Mouse (Mus musculus) midbrain, embryonic 10.5 days (tissue): ENCODE data around the gene Gabrb1. TPM values are rescaled to one million over a fixed set of nuclear protein-coding genes. Genes with fewer than 3 reads are reported as not detected.

Experiments
- DNase-seq: peaks from one replicate; pipeline ENCODE4 v3.0.0-alpha.2; 2017; ENCODE audit warnings: low spot score
- H3K27ac ChIP-seq: fragments of 300-500 bp; sonication (generic); replicated peaks from 2 replicates; pipeline ENCODE4 v1.5.1; 2016; ENCODE audit warnings: mild to moderate bottlenecking
- H3K27me3 ChIP-seq: fragments of 300-500 bp; sonication (generic); 2 replicates; pipeline ENCODE4 v1.6.1; 2016; ENCODE audit warnings: low read depth, mild to moderate bottlenecking; ENCODE audit not compliant: poor library complexity, severe bottlenecking
- H3K36me3 ChIP-seq: fragments of 300-500 bp; sonication (generic); 2 replicates; pipeline ENCODE4 v1.6.1; 2016; ENCODE audit warnings: mild to moderate bottlenecking, moderate library complexity
- H3K4me1 ChIP-seq: fragments of 300-500 bp; sonication (generic); 2 replicates; pipeline ENCODE4 v1.6.1; 2016
- H3K4me3 ChIP-seq: fragments of 300-500 bp; sonication (generic); 2 replicates; pipeline ENCODE4 v1.5.1; 2016; ENCODE audit warnings: mild to moderate bottlenecking, moderate library complexity
- H3K9me3 ChIP-seq: fragments of 300-500 bp; sonication (generic); replicated peaks from 2 replicates; pipeline ENCODE4 v1.6.1; 2016; ENCODE audit warnings: mild to moderate bottlenecking
- WGBS: fragments of 180-500 bp; shearing (Covaris S2); methylation state at CpG from one replicate; pipeline ENCODE4 v1.1.7; 2016; 5-methylcytosine and 5-hydroxymethylcytosine counted together
- polyA plus RNA-seq: library from polyadenylated mRNA; unstranded; fragments of >200 nt; fragmentation: Nextera tagmentation; extraction: Ambion mirVana; gene quantifications from 2 replicates; pipeline ENCODE4 v1.2.1, GENCODE M21; 2016

The Gabrb1 gene
- 0.16 and 0.29 TPM in 2 replicates for polyA plus RNA-seq

DNA sequence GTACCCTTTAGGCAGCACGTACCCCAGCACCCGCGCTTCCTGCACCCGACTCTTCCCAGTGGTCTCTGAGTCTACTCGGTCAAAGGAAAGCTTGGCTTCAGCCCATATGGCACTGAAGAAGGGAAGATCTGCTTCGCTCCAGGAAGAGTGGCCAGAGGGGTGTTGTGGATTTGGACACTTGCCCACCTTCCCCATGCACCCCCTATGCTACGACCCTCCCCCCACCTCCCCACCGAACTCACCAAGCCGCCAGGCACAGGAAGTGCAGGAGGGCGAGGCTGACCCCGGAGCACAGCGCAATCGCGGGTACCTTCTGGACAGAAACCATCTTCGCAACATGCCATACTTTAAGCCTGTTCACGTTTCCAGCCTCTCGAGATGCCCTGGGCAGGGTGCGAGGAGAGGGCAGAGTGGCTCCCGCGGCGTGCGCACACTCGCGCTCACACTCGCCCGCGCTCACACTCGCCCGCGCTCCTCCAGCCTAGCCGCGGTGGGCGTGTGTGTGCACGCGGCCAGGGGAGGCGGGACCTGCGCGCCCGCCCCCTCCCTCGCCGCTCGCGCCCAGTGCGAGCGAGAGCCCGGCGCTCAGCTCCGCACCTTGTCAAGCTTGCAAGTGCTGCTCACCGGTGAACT, at the start of gene Gabrb1:
TSS of gene Gabrb1 (plus strand) at position 632 of the 633 bp plus-strand sequence.
- Histone ChIP-seq H3K27me3 (peaks cover 51% of the 10 kb centered on the region), H3K36me3 (no peaks in the 10 kb centered on the region), H3K9me3 (no peaks in the 10 kb centered on the region), H3K4me3 (peak within 1 kb of the TSS; percentile 72), H3K27ac (peak within 1 kb of the TSS; percentile 55), H3K4me1 (peaks cover 19% of the 10 kb centered on the region)
- DNase-seq = peak; percentile 56
- WGBS = under 1% methylated on average over 43 of the region's 49 CpGs

DNA sequence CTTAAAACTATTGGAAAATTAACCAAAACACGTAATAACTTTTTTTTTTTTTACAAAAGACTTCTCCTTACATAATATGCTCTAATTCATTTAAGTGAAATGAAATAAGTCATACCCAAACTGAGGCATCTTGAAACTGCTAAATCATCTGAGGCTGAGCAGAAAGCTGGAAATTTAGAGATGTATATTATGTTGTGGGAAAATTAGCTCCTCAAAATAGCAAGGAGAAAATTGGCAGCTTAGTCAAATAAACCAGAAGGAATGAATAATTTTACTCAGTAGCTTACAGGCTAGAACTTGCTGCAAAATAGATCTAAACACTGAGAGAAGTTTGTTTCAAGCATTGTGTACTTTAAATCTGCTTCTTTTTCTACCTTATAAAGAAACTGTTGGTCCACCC, 49.2 kb upstream of the Gabrb1 start:
- H3K9me3 ChIP-seq = no peaks in the 10 kb centered on the region

GRCm38 (mm10) chr5:71614311-71614710, 43.6 kb upstream of the Gabrb1 start:
- 86% methylated on average over 1 of the region's 1 CpGs for WGBS
- Histone ChIP-seq H3K4me1 (no peaks in the 10 kb centered on the region), H3K27me3 (no peaks in the 10 kb centered on the region), H3K4me3 (no peak overlapping the region), H3K27ac (no peak overlapping the region), H3K9me3 (no peaks in the 10 kb centered on the region), H3K36me3 (no peaks in the 10 kb centered on the region)
- no peak for DNase-seq

More for the DNA sequence above, 49.2 kb upstream of the Gabrb1 start:
- DNase-seq = no peak
- WGBS = 90% methylated on average over 1 of the region's 1 CpGs
- no peak overlapping the region for H3K27ac ChIP-seq
- no peaks in the 10 kb centered on the region for H3K4me1 ChIP-seq
- no peaks in the 10 kb centered on the region for H3K27me3 ChIP-seq
- H3K4me3 ChIP-seq = no peak overlapping the region
- H3K36me3 ChIP-seq = no peaks in the 10 kb centered on the region

GRCm38 (mm10) chr5:71616734-71617133, 41.2 kb upstream of the Gabrb1 start:
- Histone ChIP-seq H3K27me3 (no peaks in the 10 kb centered on the region), H3K4me3 (no peak overlapping the region), H3K9me3 (no peaks in the 10 kb centered on the region), H3K4me1 (no peaks in the 10 kb centered on the region), H3K36me3 (no peaks in the 10 kb centered on the region), H3K27ac (no peak overlapping the region)
- DNase-seq = no peak
- WGBS = 80% methylated on average over 4 of the region's 4 CpGs

- WGBS = 91% methylated on average over 3 of the region's 3 CpGs
- H3K9me3 ChIP-seq = no peaks in the 10 kb centered on the region
- H3K36me3 ChIP-seq = no peaks in the 10 kb centered on the region
- no peaks in the 10 kb centered on the region for H3K27me3 ChIP-seq
- no peak overlapping the region for H3K4me3 ChIP-seq
- H3K4me1 ChIP-seq = no peaks in the 10 kb centered on the region
- DNase-seq = no peak
- no peak overlapping the region for H3K27ac ChIP-seq
Observed at GRCm38 (mm10) chr5:71627820-71628219, 30.1 kb upstream of the Gabrb1 start.

DNA sequence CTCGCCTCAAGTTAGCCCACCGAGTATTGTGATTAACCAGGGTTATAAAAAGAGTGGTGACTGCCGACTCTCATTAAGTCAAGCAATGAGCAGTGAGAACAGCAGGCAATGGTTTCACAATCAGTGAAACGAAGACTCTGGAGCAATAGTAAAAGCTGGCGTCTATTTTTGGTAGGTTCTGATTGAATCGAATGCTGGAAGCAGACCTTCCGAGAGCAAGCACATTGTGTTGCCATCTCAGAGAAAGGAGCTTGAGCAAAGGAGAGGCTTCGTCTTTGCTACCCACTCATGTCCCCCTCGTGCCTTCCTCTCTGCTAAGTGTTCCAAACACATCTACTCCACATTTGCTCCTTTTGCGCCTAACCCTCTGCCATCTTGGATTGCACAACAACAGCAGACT, 18.1 kb upstream of the Gabrb1 start:
- DNase-seq = no peak
- Histone ChIP-seq H3K4me3 (no peak overlapping the region), H3K27me3 (no peaks in the 10 kb centered on the region), H3K4me1 (no peaks in the 10 kb centered on the region), H3K36me3 (no peaks in the 10 kb centered on the region), H3K27ac (no peak overlapping the region), H3K9me3 (no peaks in the 10 kb centered on the region)
- 91% methylated on average over 10 of the region's 10 CpGs for WGBS

- Histone ChIP-seq H3K27me3 (no peaks in the 10 kb centered on the region), H3K4me1 (no peaks in the 10 kb centered on the region), H3K27ac (no peak overlapping the region), H3K9me3 (no peaks in the 10 kb centered on the region), H3K36me3 (no peaks in the 10 kb centered on the region), H3K4me3 (no peak overlapping the region)
- DNase-seq = no peak
- WGBS = 89% methylated on average over 2 of the region's 2 CpGs
Observed at GRCm38 (mm10) chr5:71648108-71648507, 9.8 kb upstream of the Gabrb1 start.

DNA sequence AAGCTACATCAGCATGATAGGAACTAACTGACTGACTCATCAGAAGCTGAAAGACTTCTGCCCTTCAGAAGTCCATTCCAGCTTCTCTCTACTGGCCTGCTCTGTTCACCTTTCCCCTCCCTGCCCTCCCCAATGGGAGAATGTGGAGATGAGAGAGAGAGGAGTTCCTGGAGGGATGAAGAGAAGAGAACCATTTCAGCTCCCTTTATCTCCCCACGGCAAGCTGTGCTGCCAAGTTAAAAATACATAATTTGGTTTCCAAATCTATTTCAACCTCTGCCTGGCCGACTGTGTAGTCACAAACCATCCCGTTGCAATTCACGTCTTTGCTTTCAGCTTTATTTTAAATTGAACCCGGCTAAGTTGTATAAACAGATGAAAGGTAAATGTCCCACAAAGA, 3.9 kb upstream of the Gabrb1 start:
- WGBS = 91% methylated on average over 5 of the region's 5 CpGs
- Histone ChIP-seq H3K27me3 (peaks cover 39% of the 10 kb centered on the region), H3K36me3 (no peaks in the 10 kb centered on the region), H3K4me1 (peaks cover 19% of the 10 kb centered on the region), H3K4me3 (no peak overlapping the region), H3K27ac (no peak overlapping the region), H3K9me3 (no peaks in the 10 kb centered on the region)
- no peak for DNase-seq

GRCm38 (mm10) chr5:71656771-71657170, 1.1 kb upstream of the Gabrb1 start:
- no peaks in the 10 kb centered on the region for H3K9me3 ChIP-seq
- whole genome bisulfite sequencing = 10% methylated on average over 10 of the region's 10 CpGs
- DNase-seq = peak; percentile 16
- no peaks in the 10 kb centered on the region for H3K36me3 ChIP-seq
- H3K27me3 ChIP-seq = peaks cover 51% of the 10 kb centered on the region
- no peak overlapping the region for H3K27ac ChIP-seq
- H3K4me1 ChIP-seq = peaks cover 19% of the 10 kb centered on the region
- peak overlapping the region; percentile 72 for H3K4me3 ChIP-seq

DNA sequence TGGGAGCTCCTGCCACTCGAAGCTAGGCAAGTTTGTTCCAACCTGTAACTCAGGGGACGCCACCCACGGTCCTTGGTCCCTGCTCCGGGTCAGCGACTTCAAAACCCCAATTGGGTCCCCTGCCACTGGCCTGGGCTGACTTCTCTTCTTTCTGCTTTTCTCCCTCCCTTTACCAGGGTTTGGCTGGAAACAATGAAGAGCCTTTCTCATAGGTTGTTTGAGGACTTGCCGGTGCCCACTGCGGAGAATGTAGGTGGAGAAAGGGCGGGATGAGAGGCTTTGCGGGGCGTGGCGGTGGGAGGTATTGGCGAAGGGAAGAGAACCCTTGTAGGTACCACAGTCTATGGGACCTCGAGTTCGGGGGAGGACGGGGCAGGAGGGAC, 193 bp downstream of the Gabrb1 start, which contains the start of gene Gabra4:
TSS of gene Gabra4 (minus strand) at position 194 of the 383 bp plus-strand sequence.
- DNase-seq = no peak
- under 1% methylated on average over 15 of the region's 15 CpGs for WGBS
- Histone ChIP-seq H3K9me3 (no peaks in the 10 kb centered on the region), H3K36me3 (no peaks in the 10 kb centered on the region), H3K27ac (peak within 1 kb of the TSS; percentile 55), H3K27me3 (peaks cover 51% of the 10 kb centered on the region), H3K4me3 (peak within 1 kb of the TSS; percentile 72), H3K4me1 (peaks cover 19% of the 10 kb centered on the region)

DNA sequence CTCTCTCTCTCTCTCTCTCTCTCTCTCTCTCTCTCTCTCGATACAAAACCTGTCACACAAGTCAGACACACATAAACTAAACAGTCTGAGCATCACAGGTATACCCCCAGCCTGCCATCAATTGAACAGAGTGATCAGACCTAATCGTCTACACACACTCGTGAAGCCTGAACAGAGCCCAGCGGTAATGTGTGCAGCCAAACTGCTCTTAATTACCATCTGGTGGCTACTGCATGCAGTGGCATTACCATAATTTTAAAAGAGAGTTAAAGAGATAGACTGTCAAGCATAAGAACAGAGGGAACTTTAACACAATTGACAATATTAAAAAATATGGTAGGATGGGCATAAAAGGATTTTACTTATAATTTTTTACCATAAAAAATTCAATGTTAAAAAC, 7.7 kb downstream of the Gabrb1 start:
- WGBS = 65% methylated on average over 4 of the region's 4 CpGs
- Histone ChIP-seq H3K4me3 (no peak overlapping the region), H3K27ac (no peak overlapping the region), H3K27me3 (no peaks in the 10 kb centered on the region), H3K36me3 (no peaks in the 10 kb centered on the region), H3K4me1 (no peaks in the 10 kb centered on the region), H3K9me3 (no peaks in the 10 kb centered on the region)
- DNase-seq = no peak

DNA sequence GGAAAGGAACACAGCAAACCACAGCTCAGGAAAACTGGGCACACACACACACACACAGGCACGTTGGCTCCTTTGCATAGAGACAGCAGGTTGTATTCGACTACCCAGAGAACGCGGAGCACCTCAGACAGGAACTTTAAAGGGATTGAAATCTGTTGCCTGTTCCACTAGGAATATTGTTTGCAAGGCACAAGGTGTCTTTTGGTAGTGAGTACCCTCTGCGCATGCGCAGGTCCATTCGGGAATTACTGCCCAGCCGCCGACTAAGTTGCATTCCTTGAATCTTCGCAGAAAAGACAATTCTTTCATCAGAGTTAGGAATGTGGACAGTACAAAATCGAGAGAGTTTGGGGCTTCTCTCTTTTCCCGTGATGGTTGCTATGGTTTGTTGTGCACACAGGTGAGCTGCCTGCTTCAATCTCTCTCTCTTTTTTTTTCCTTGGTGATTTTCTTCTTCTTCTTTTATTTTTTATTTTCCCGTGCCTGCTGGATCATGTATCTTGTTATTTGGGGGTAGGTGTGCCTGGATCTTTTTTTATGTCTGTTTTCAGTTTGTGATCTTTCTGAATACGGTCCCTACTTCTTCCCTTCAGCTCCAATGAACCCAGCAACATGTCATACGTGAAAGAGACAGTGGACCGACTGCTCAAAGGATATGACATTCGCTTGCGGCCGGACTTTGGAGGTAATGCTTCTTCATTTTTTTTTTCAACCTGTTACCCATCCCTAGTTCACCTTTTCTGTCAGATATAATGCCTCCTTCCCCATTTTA, 42.0 kb downstream of the Gabrb1 start:
- Histone ChIP-seq H3K27ac (no peak overlapping the region), H3K4me1 (peaks cover 20% of the 10 kb centered on the region), H3K36me3 (no peaks in the 10 kb centered on the region), H3K4me3 (peak overlapping the region; percentile 69), H3K27me3 (peaks cover 13% of the 10 kb centered on the region), H3K9me3 (no peaks in the 10 kb centered on the region)
- DNase-seq = peak; percentile 59
- under 1% methylated on average over 19 of the region's 19 CpGs for WGBS
